Mouse (Mus musculus) bone marrow macrophage, adult 2 months (primary cell): ENCODE measurements at regions not wholly inside any gene's neighbourhood (a gene's known extent, or its start where the extent isn't known, plus 50 kb on each side); places are given as distances from the start of the nearest gene placed in this dataset.
A peak's percentile ranks its signal among the peaks of the same experiment; 100 is the strongest.

ENCODE experiments used
- CTCF ChIP-seq: IDR thresholded peaks from 2 replicates; pipeline ENCODE4 v1.5.1; 2012; ENCODE audit warnings: low read depth, mild to moderate bottlenecking, low read length, moderate library complexity
- POLR2A ChIP-seq: IDR thresholded peaks from 2 replicates; pipeline ENCODE4 v1.6.1; 2012; ENCODE audit warnings: mild to moderate bottlenecking, low read depth, low read length, borderline replicate concordance

- TF ChIP-seq CTCF (peak; percentile 78), POLR2A (no peak)
These were observed 332.7 kb upstream of the Runx1 start for GRCm38 (mm10) chr16:93158526-93159226.
